Mouse (Mus musculus) c-Kit-positive CD71-positive TER-119-positive erythroid progenitor cells, embryonic 14.5 days (primary cell): ENCODE results near the gene Zfand3.

Experiments
- DNase-seq: peaks from one replicate; pipeline ENCODE4 v3.0.0-alpha.2; 2013; ENCODE audit warnings: low spot score

The Zfand3 gene

GRCm38 (mm10) chr17:30230428-30230827 is 225.9 kb downstream of the Zfand3 start:
- DNase-seq = no peak

GRCm38 (mm10) chr17:30231483-30231882 is 226.9 kb downstream of the Zfand3 start:
- no peak for DNase-seq

- DNase-seq = no peak
Measured at GRCm38 (mm10) chr17:30232698-30233097, 228.2 kb downstream of the Zfand3 start.

- no peak for DNase-seq
Measured at GRCm38 (mm10) chr17:30235380-30235779, 230.8 kb downstream of the Zfand3 start.

- no peak for DNase-seq
Measured at GRCm38 (mm10) chr17:30236611-30237010, 232.1 kb downstream of the Zfand3 start.

- DNase-seq = no peak
Measured at GRCm38 (mm10) chr17:30237600-30237999, 233.1 kb downstream of the Zfand3 start.

GRCm38 (mm10) chr17:30239458-30239857 is 234.9 kb downstream of the Zfand3 start:
- no peak for DNase-seq

- DNase-seq = no peak
Measured at GRCm38 (mm10) chr17:30240659-30241058, 236.1 kb downstream of the Zfand3 start.

GRCm38 (mm10) chr17:30241061-30241460 is 236.5 kb downstream of the Zfand3 start:
- DNase-seq = no peak

GRCm38 (mm10) chr17:30241720-30242322 is 237.3 kb downstream of the Zfand3 start:
- no peak for DNase-seq

GRCm38 (mm10) chr17:30242647-30243046 is 238.1 kb downstream of the Zfand3 start:
- no peak for DNase-seq

- DNase-seq = no peak
Measured at GRCm38 (mm10) chr17:30243540-30243939, 239.0 kb downstream of the Zfand3 start.

- DNase-seq = no peak
Measured at GRCm38 (mm10) chr17:30244651-30245307, 240.2 kb downstream of the Zfand3 start.

- DNase-seq = no peak
Measured at GRCm38 (mm10) chr17:30245308-30245706, 240.8 kb downstream of the Zfand3 start.

- no peak for DNase-seq
Measured at GRCm38 (mm10) chr17:30253028-30253427, 248.5 kb downstream of the Zfand3 start.

- no peak for DNase-seq
Measured at GRCm38 (mm10) chr17:30253924-30254323, 249.4 kb downstream of the Zfand3 start.

GRCm38 (mm10) chr17:30255928-30256560 is 251.5 kb downstream of the Zfand3 start:
- DNase-seq = no peak

GRCm38 (mm10) chr17:30258480-30258879 is 253.9 kb downstream of the Zfand3 start:
- DNase-seq = no peak

GRCm38 (mm10) chr17:30259938-30260337 is 255.4 kb downstream of the Zfand3 start:
- no peak for DNase-seq
